Mouse (Mus musculus): ENCODE results near the gene Ptgis. TPM values are rescaled to one million over a fixed set of nuclear protein-coding genes. Genes with fewer than 3 reads are reported as not detected.
"Not testable (repeated sequence)": the region's sequence is repeated elsewhere in the genome, so short reads cannot be mapped to it uniquely, and the experiment has no call there.

Ptgis gene
- total RNA-seq, 2 experiments from 2014 or later = 19.3 to 31.8 TPM

DNA sequence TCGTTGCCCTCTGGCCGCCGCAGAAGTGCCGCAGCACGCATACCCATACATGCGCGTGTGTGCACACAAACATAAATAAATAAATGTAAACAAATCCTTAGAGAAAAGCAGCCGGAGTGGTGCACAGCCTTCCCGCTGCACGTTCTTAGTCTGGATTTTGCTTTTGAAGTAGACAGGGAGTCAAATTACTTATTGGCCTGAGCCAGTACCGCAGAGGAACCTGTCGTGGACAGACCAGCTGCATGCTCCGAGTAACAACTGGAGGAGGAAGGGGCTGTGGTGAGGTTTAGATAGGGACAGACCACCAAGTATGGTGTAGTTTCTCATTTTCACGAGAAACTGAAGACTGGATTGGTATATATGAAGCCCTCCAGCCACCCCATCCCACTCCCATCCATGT is 6.6 kb downstream of the Ptgis start:
- DNase-seq (ENCODE audit: low spot score in 2 of 2) = no peak

DNA sequence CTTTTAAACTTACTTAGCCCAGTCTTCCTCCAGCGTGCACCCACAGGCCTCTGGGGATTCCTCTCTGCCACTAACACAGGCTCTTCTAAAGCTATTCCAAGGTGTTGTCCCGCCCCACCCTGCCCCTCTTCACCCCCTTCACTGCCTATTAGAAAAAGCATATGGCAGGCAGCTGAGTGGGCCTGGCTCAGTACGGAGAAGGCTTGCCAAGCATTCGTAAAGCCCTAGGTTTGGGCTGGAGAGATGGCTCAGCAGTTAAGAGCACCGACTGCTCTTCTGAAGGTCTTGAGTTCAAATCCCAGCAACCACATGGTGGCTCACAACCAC is 7.4 kb downstream of the Ptgis start:
- no peak for DNase-seq (ENCODE audit: low spot score in 2 of 2)

DNA sequence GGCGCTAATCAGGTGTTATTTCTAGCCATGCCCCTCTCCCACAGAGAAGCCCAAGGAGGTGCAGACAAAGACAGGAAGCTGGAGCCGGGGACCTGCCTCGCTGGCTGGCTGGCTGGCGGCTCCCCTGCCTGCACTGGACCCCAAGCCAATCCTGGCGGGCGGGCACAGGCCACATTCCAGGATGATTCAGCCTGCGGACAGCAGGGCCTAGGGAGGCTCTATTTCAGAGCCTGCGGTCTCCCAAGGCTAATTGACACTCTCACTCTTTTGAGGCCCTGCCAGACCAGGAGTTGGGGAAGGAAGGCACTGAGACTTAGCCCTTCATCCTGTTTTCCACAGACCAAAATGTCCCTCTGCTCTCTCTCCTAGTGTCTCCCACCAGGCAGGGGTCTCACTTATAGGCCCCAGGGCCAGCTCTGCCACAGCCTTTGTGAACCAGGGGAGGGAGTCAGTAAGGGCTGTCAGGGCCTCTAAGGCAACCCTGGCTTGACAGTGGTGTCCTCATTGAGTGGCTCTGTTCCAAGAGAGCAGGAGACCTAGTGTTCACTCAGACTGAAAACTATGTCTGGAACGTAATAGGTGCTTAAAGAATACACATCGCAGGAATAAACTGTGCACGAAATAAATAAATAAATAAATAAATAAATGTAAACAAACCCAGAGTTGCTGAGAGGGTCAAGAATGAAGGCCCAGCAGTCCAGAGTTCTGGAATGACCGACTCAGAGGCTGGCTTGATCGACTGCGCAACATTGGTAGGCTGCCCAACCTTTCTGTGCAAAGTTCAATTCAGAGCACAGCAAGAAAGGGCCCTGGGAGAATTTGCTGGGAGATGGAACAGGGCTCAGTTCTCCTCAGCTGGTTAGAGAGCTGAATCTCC is 8.0 kb downstream of the Ptgis start:
- DNase-seq (ENCODE audit: low spot score in 2 of 2) = peak; percentile 57 to 63

DNA sequence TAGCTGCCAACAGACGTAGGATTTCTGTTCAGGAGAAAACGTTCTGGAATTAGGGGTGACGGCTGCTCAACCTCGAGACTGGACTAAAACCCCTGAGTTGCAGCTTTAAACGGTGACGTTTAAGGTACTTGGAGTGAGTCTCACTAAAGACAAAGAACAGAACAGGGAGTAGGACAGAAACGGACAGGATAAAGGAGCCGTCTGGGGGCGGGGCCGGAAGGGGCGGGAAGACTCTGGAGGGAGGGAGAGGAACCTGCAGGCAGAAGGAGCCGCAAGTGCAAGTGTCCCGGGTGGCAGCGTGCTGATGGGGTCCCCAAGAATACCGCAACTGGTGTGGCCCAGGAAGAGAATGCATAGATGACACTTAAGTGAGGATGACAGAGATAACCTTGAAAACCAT is 9.8 kb downstream of the Ptgis start:
- no peak for DNase-seq (ENCODE audit: low spot score in 2 of 2)

DNA sequence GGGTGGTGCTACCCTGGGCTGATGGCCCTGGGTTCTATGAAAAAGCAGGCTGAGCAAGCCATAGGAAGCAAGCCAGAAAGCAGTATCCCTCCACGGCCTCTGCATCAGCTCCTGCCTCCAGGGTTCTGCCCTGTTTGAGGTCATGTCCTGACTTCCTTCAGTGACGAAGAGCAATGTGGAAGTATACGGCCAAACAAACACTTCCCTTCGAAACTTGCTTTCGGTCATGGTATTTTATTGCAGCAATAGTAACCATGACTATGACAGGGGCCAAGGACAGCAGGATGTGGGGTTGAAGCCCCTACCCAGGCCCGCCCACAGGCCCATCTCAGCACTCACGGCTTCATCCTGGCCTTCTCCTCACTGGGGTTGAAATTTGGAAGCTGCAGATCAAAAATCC is 15.5 kb downstream of the Ptgis start:
- DNase-seq (ENCODE audit: low spot score in 2 of 2) = no peak

DNA sequence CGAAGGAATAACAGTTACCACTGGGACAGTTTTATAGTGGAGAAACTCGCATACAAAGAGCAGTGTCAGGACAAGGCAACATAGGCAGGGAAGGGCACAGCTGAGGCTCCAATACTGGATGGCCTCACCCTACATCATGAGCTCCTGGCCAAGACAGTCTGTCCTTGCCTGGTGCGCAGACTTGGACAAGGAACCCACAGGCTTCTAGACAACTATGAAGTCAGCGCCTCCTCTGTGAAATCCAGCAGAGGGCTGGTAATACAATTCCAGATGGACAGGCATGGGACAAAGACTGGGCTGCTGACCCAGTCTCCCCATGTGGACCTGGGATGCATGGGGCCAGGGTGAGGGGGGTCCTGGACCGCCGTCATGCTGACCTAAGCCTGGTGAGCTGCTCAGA is 16.2 kb downstream of the Ptgis start:
- no peak for DNase-seq (ENCODE audit: low spot score in 2 of 2)

DNA sequence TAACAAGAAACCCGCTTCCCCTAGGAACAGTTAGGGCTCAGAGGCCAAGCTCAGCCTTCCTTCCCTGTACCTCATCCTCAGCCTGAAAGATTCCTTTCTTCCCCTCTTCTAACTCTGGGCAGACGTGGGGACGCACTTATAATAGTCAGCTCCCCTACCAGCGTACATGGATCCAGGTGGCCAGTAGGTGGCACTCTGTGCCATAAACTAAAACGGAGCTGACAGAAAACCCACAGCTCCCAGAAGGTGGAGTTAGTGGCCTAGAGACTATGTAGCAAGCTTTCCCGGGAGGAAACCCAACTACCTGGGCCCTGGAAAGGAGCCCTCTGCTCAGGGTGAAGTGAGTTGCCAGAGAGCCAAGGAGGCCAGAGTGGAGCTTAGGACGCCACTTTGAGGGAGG is 18.3 kb downstream of the Ptgis start:
- DNase-seq (ENCODE audit: low spot score in 2 of 2) = peak; percentile 64 to 72

DNA sequence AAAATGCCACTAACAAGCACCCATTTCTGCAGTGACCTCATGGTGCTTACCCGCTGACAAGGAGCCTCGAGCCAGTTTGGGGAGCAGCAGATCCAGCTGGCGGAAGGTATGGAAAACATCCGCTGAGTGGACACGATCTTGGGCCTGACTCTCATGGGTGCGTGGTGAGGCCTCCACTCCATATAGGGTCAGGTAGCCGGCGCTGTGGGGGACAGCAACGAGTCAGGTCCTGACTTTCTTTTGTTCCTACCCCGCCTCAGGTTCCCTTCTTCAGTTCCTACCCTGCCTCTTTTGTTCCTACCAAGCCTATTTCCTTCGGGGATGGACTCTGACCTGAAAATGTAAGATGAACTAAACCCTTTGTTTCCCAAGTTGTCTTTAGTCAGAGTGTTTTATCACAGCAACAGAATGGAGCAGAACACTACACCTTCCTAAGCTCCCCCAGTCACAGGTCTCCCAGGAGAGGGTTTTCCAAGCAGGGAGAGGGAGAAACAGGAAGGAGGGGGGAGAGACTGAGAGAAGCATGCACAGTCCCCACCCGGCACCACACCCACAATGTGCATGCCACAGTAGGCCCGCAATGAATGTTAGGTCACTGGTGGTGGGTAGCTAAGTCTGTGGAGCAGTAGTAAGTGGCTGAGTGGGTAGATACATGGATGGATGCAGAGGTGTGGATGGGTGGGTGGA is 19.1 kb downstream of the Ptgis start:
- DNase-seq (ENCODE audit: low spot score in 2 of 2) = no peak

DNA sequence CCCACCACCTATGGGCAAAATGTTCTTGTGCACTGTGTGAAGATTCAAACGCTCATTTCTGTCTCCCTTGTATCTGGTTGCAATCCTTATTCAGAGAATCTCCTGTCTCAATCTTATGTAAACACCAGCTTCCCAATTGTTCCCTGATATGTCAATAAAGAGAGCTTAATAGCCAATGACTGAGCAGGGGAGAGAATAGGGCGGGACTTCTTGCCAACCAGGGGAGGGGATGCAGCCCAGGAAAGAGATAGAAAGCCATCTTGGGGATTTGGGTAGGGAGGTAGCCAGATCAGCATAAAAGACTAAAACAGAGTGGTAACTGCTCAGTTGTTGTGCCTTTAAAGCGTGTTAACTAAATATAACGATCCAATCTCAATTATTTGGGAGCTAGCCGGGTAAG is 19.7 kb downstream of the Ptgis start:
- no peak for DNase-seq (ENCODE audit: low spot score in 2 of 2)

DNA sequence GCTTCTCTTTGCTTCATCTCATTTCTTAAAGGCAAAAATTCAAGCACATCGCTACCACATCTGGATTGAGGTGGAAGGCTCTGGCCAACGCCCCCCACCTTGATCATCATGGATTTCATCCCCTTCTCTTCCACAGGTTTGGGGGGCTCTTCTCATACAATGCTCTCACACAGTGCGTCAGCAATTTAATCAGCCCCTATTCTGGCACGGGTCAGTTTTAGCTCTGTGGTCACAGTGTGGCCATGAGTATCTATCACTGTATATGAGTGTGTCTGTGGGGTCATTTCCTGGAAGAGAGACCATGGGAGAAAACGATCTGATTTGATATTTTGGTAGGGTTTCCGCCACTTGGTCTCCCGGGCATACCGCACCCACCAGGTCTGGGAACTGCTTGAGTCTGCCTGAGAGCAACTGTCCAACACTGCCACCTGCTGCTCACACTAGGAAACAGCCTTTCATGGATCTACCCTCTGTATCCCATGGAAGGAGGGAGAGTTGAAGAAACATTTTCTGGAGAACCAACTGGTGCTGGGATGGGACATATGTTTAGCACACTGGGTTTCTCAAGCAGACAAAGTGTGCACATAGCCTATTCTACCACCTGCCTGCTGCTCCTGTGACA is 21.1 kb downstream of the Ptgis start:
- peak; percentile 78 to 85 for DNase-seq (ENCODE audit: low spot score in 2 of 2)

DNA sequence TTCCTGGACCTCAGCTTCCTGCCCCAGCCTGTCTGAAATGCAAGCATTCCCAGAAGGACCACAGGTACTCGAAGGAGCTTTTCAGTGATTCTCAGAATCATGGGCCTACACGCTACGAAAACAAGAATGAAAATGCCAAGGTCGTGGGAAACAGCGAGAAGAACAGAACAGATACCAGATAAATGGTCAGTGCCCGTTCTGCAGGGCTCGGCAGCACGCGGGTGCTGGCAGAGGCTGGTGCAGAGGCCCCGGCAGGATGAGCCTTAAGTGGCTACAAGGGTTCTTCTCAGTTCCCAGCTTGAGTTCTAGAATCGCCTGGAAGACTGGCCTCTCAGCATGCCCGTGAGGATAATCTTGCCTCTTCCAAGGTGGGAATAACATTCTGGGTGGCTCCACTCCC is 26.7 kb downstream of the Ptgis start:
- DNase-seq (ENCODE audit: low spot score in 2 of 2) = no peak

DNA sequence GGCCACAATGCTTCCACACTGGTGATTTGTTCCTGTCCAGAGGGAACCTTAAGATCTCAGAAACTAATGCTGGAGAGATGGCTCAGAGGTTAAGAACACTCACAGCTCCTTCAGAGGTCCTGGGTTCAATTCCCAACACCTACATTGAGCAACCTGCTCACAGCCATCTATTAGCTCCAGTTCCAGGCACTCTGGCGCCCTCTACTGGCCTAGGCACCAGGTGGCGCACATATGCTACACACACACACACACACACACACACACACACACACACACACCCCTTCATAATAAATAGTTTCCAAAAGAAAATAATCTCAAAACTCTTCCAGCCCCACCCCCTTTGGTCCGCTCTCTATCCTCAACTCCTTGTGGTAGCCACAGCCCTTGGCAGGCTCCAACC is 27.3 kb downstream of the Ptgis start:
- no peak for DNase-seq (ENCODE audit: low spot score in 2 of 2)

DNA sequence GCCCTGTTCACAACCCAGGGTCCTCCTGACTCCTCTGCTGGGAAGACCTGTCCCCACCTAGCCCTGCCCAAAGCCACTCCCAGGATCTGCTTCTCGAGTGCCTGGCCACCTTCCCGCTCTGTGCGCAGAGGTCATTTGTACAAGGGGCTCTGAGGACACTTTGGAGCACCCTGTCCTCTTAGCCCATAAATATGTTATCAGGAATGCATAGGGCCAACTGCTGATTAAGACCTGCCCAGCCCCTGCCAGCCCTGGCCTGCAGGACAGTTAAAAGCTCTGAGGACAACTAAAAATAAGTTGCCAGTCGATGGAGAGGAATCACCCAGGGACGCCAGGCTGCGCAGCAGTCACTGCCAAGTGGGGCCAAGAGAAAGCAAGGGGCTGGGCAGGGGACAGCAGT is 27.9 kb downstream of the Ptgis start:
- DNase-seq (ENCODE audit: low spot score in 2 of 2) = no peak

DNA sequence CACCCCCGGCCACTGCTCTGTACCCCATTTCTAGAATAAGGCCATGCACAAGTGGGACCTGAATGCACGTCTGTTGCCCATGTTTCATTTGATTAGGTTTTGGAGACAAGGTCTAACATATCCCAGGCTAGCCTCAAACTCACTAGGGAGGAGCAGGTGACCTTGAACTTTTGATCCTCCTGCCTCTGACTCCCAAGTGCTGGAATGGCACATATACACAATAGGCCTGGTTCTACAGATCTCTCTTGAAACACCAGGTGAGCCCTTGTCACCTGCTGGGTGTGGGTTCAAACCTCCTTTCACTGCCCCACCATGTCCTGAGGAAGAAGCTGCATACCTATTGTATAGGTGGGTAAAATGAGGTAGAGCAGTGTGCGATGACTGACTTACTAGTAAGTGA is 28.3 kb downstream of the Ptgis start:
- no peak for DNase-seq (ENCODE audit: low spot score in 2 of 2)

DNA sequence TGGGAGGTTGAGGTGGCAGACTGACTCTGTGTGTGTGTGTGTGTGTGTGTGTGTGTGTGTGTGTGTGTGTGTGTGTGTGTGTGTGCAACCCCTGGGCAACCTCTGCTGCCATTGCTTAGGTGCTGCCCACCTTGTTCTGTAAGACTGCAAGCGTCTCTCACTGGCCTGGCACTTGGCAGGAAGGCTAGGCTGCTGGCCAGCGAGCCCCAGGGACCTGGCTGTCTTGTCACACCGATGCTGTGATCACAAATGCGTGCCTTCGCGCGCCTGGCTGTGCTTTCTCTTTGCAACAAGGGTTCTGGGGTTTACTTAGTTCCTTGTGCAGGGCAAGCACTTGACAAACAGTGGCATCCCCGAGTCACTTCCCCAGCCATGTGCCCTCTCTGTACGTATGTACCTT is 30.5 kb downstream of the Ptgis start:
- DNase-seq (ENCODE audit: low spot score in 2 of 2) = no peak

DNA sequence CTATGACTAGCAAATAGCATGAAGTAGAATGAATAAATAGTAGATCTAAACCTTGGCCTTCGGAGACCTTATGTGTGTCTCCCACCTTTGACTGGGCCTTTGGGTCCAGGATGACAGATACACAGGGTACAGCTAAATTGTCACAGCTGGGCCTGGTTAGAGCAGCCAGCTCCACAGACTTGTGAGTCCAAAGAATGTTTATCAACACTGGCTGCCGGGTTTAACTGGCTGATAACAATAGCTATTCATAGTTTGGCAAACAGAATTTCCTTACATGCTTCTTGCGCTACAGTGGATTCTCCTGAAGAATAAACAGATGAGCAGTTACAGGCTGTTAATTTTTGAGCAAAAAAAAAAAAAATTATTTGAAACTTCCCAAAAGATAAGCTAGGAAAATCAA is 31.4 kb downstream of the Ptgis start:
- DNase-seq (ENCODE audit: low spot score in 2 of 2) = no peak

DNA sequence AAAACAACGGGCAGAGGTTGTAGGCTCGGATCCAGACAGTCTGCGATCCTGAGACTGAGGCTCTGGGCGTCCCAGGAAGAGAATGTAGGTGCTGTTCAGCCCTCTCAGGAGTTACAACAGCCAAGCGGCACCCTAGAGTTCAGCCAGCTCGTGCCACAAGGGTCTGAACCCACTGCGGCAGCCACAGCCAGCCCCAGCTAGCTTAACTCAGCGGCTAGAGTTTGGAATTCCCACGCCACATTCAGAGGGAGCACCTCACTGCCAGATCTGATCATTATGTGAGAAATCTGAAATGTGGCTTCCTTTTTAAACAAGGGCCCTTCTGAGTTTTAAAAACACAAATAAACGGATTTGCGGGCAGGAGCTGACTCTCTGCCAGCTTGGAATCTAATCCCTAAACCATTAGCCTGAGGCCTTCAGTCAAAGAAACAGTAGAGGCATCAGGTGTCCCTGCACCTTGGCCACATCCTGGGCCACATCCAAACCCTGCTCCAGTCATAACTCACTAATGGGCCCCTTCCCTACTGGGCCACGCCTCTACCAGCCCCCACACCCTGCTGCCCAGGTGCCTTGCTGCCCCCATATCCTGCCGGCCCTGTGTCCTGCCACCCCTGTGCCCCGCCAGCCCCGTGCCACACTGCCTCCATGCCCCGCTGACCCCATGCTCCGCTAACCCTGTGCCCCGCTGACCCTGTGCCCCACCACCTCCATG is 34.3 kb downstream of the Ptgis start:
- DNase-seq (ENCODE audit: low spot score in 2 of 2) = no peak

DNA sequence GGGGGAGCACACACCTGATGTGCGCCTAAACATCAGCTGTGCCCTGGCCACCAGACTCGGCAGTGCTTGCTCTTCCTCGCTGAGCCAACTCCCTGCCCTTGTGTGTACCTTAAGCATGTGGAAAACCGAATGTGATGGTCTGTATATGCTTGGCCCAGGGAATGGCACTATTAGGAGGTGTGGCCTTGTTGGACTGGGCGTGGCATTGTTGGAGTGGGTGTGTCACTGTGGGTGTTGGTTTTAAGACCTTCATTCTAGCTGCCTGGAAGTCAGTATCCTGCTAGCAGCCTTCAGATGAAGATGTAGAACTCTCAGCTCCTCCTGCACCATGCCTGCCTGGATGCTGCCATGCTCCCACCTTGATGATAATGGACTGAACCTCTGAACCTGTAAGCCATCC is 35.7 kb downstream of the Ptgis start:
- DNase-seq (ENCODE audit: low spot score in 2 of 2) = not testable (repeated sequence)

DNA sequence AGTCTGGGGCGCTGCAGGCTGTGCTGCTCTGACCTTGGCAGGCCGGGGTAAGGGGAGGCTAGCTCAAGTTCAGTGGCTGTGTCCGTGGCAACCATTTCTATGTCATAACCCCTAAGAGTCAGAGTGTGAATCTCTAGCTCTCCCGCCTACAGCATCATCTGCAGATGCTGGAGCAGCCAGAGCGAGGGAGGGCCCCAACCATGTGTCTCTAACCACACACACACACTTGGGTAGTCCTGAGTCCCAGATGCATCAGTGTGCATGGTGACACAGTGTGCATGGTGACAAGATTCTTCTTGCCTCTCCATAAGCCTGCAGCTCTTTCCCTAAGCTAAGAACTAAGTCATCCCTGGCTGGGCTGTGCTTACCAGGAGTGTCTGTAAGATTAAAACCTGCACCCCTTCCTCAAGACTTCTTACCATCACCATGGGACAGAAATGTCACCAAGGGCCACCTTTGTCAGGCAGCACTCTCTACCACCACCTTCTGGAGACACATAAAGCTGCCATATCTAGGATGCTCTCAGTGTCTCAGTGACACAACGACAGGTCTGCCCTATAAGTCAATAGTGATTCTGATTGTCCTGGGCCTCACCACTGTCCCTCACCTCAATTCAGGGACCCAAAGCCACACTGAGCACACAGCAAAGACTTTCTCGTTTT is 36.8 kb downstream of the Ptgis start:
- no peak for DNase-seq (ENCODE audit: low spot score in 2 of 2)

DNA sequence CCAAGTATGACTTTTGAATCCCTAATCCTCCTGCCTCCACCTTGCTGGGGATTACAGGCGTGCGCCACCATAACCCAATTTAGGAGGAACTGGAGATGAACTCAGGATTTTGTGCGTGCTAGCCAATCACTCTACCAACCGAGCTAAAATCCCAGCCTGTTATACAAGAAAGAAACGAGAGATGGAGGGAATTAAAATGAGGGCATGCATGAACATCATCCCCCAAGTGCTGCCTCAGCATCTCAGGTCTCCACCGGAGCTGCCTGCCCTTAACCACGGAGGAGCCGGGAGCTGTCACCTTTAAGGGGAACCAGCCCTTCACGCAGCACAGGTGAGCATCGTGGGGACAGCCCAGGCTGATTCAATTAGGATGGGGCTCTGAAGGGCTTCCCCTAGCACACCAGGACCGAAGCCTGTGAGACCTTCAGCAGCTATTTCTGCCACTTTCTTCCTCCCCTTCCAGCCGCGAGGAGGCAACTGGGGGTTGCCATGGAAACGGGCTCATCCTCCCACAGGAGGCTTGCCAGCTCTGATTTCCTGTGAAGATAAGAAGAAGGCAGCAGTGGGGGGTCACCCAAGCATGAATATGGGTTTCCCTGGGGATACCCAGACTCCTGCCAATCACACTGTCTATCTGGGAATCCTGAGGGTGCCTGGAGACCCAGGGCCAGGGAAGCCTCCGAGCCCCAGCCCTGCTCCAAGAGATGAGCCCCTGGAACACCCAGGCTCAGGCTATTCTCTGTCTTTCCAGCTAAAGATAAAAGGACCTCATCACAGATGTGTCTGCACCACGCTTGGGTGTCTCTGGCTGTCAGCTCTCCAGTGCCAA is 38.7 kb downstream of the Ptgis start:
- no peak for DNase-seq (ENCODE audit: low spot score in 2 of 2)
